Mouse (Mus musculus): Measurements from ENCODE around the gene Fah.

- TF ChIP-seq MYOD1 (IDR thresholded peaks at IDR 0.05; ENCODE audit: control insufficient read depth, insufficient read length, low read depth) (no peak), CTCF (IDR thresholded peaks at IDR 0.05; ENCODE audit: control insufficient read depth, insufficient read depth, insufficient read length) (no peak), MAX (IDR thresholded peaks at IDR 0.05) (no peak), USF1 (IDR thresholded peaks at IDR 0.05; ENCODE audit: low read depth) (no peak)
These were observed 27.7 kb downstream of the Fah start for GRCm38 (mm10) chr7:84578841-84579240.
